Mouse (Mus musculus) heart, embryonic 12.5 days (tissue): ENCODE data around the gene 4933428M09Rik. TPM values are rescaled to one million over a fixed set of nuclear protein-coding genes. Genes with fewer than 3 reads are reported as not detected.

ENCODE experiments used
- ATAC-seq: fragments of 200-750 bp; cut with Nextera tagmentation; 2 replicates; pipeline ENCODE4 v1.8.0; 2017; ENCODE audit warnings: moderate TSS enrichment, moderate library complexity; ENCODE audit not compliant: insufficient number of reproducible peaks, low FRiP score
- H3K27ac ChIP-seq: fragments of 300-500 bp; sonication (generic); 2 replicates; pipeline ENCODE4 v1.5.1; 2016; ENCODE audit warnings: mild to moderate bottlenecking, moderate library complexity; ENCODE audit not compliant: poor library complexity, severe bottlenecking
- H3K27me3 ChIP-seq: fragments of 300-500 bp; sonication (generic); replicated peaks from 2 replicates; pipeline ENCODE4 v1.6.1; 2016; ENCODE audit warnings: mild to moderate bottlenecking, moderate library complexity
- H3K36me3 ChIP-seq: fragments of 300-500 bp; sonication (generic); 2 replicates; pipeline ENCODE4 v1.6.1; 2016; ENCODE audit warnings: mild to moderate bottlenecking, moderate library complexity
- H3K4me1 ChIP-seq: fragments of 300-500 bp; sonication (generic); replicated peaks from 2 replicates; pipeline ENCODE4 v1.6.1; 2016; ENCODE audit warnings: mild to moderate bottlenecking
- H3K4me2 ChIP-seq: fragments of 300-500 bp; sonication (generic); 2 replicates; pipeline ENCODE4 v1.6.1; 2016; ENCODE audit warnings: mild to moderate bottlenecking, moderate library complexity
- H3K4me3 ChIP-seq: fragments of 300-500 bp; sonication (generic); 2 replicates; pipeline ENCODE4 v1.5.1; 2016; ENCODE audit warnings: mild to moderate bottlenecking
- H3K9ac ChIP-seq: fragments of 300-500 bp; sonication (generic); 2 replicates; pipeline ENCODE4 v1.6.1; 2016; ENCODE audit warnings: mild to moderate bottlenecking, moderate library complexity
- H3K9me3 ChIP-seq: fragments of 300-500 bp; sonication (generic); replicated peaks from 2 replicates; pipeline ENCODE4 v1.6.1; 2016; ENCODE audit warnings: mild to moderate bottlenecking, moderate library complexity
- WGBS: fragments of 180-500 bp; shearing (Covaris S2); methylation state at CpG from one replicate; pipeline ENCODE4 v1.1.7; 2016; 5-methylcytosine and 5-hydroxymethylcytosine counted together
- polyA plus RNA-seq: library from polyadenylated mRNA; unstranded; fragments of >200 nt; fragmentation: Nextera tagmentation; extraction: Ambion mirVana; gene quantifications from 2 replicates; pipeline ENCODE4 v1.2.1, GENCODE M21; 2016

The 4933428M09Rik gene
- polyA plus RNA-seq, 1 experiment from 2014 or later: not detected

DNA sequence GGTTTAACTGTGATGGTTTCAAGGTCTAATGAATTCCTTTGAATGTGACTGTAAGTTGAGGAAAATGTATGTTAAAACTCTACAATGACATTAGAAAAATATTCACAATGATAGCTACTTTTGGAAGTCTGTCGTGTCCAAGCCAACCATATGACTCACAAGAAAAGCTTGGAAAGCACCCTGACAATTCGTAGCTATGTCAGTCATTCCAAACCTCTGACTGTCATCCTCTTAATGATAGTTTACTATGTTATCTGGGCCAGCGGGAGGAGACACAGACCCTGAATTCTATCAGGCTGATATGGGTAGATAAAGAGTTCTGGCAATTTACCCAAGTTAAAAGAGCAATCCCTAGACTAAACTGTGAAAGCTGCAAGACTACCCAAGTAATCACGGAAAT, 41.8 kb downstream of the 4933428M09Rik start:
- Histone ChIP-seq H3K36me3 (no peaks in the 10 kb centered on the region), H3K4me1 (peaks cover 17% of the 10 kb centered on the region; the same call in 1 of the 2 replicates), H3K27me3 (no peaks in the 10 kb centered on the region), H3K4me3 (no peak overlapping the region), H3K9me3 (no peaks in the 10 kb centered on the region), H3K27ac (no peak overlapping the region; the same call in 1 of the 2 replicates), H3K4me2 (peak overlapping the region; percentile 26), H3K9ac (no peak overlapping the region)
- ATAC-seq: no peak
- 29% methylated on average over 4 of the region's 4 CpGs for WGBS

DNA sequence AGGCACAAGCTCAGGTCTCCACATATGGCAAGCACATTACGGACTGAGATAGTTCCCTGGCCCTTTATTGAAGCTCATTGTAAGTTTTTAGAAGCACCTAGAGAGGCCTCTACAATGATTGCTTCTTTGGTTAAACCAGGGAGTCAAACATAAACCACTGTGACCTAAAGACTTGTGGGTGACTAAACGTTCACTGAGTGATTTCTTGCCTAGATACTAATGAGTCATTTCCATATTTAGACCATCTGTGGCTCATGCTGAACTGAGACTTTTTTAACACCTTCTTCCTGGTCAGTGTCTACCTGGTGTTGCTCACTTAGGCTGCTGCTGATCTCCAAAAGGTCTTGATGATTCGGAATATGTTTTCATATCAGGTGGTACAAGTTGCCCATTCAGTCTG, 42.9 kb downstream of the 4933428M09Rik start:
- H3K4me3 ChIP-seq: no peak overlapping the region
- no peak overlapping the region for H3K27ac ChIP-seq
- H3K4me1 ChIP-seq: peaks cover 17% of the 10 kb centered on the region; the same call in 1 of the 2 replicates
- no peaks in the 10 kb centered on the region for H3K9me3 ChIP-seq
- H3K36me3 ChIP-seq: no peaks in the 10 kb centered on the region
- no peak for ATAC-seq
- no peak overlapping the region for H3K4me2 ChIP-seq
- no peak overlapping the region for H3K9ac ChIP-seq
- H3K27me3 ChIP-seq: no peaks in the 10 kb centered on the region
- 66% methylated on average over 3 of the region's 3 CpGs for WGBS

Other genes starting within 250 kb of the 4933428M09Rik start
- 0.24 TPM in 1 of 2 replicates, not detected in the other for gene Serpina7, start 94.0 kb upstream of the 4933428M09Rik start, polyA plus RNA-seq
- not detected in 2 replicates for gene 4930513O06Rik, start 93.0 kb upstream of the 4933428M09Rik start, polyA plus RNA-seq
- 38.8 and 46.4 TPM in 2 replicates for gene Mum1l1, start 30.8 kb downstream of the 4933428M09Rik start, polyA plus RNA-seq
- 0.22 and 0.52 TPM in 2 replicates for gene Trap1a, start 154.5 kb downstream of the 4933428M09Rik start, polyA plus RNA-seq